Mouse (Mus musculus) brain, adult 2 months (tissue): ENCODE measurements around the gene Ankrd36.
A peak's percentile ranks its signal among the peaks of the same experiment; 100 is the strongest.

Source experiments
- DNase-seq: peaks from one replicate; pipeline ENCODE4 v3.0.0; 2011; ENCODE audit warnings: low read depth, low spot score

The Ankrd36 gene

GRCm38 (mm10) chr11:5682541-5682940 is 113.1 kb downstream of the Ankrd36 start:
- DNase-seq: no peak

- DNase-seq: no peak
Observed at GRCm38 (mm10) chr11:5684283-5684682, 114.8 kb downstream of the Ankrd36 start.

GRCm38 (mm10) chr11:5691775-5692174 is 122.3 kb downstream of the Ankrd36 start:
- peak; percentile 46 for DNase-seq

- no peak for DNase-seq
Observed at GRCm38 (mm10) chr11:5700808-5701207, 131.3 kb downstream of the Ankrd36 start.

- no peak for DNase-seq
Observed at GRCm38 (mm10) chr11:5701300-5701699, 131.8 kb downstream of the Ankrd36 start.

GRCm38 (mm10) chr11:5701821-5702220 is 132.3 kb downstream of the Ankrd36 start:
- DNase-seq: no peak

- no peak for DNase-seq
Observed at GRCm38 (mm10) chr11:5702271-5702956, 132.9 kb downstream of the Ankrd36 start.

GRCm38 (mm10) chr11:5702957-5703332 is 133.5 kb downstream of the Ankrd36 start:
- DNase-seq: no peak

GRCm38 (mm10) chr11:5703341-5703740 is 133.9 kb downstream of the Ankrd36 start:
- no peak for DNase-seq

- no peak for DNase-seq
Observed at GRCm38 (mm10) chr11:5705972-5706371, 136.5 kb downstream of the Ankrd36 start.

- peak; percentile 37 for DNase-seq
Observed at GRCm38 (mm10) chr11:5706874-5707529, 137.5 kb downstream of the Ankrd36 start.

GRCm38 (mm10) chr11:5707530-5708353 is 138.3 kb downstream of the Ankrd36 start:
- peak; percentile 93 for DNase-seq

- DNase-seq: no peak
Observed at GRCm38 (mm10) chr11:5715179-5715578, 145.7 kb downstream of the Ankrd36 start.

- DNase-seq: no peak
Observed at GRCm38 (mm10) chr11:5715630-5716105, 146.2 kb downstream of the Ankrd36 start, which contains the start of gene Mrps24. Gene Mrps24, minus strand, starts transcription at chr11:5715680.

- no peak for DNase-seq
Observed at GRCm38 (mm10) chr11:5716246-5716645, 146.8 kb downstream of the Ankrd36 start.

- DNase-seq: no peak
Observed at GRCm38 (mm10) chr11:5716938-5717705, 147.6 kb downstream of the Ankrd36 start.

- no peak for DNase-seq
Observed at GRCm38 (mm10) chr11:5718611-5719354, 149.3 kb downstream of the Ankrd36 start.

- DNase-seq: no peak
Observed at GRCm38 (mm10) chr11:5729582-5729981, 160.1 kb downstream of the Ankrd36 start.

GRCm38 (mm10) chr11:5732401-5732800 is 162.9 kb downstream of the Ankrd36 start:
- DNase-seq: peak; percentile 50

GRCm38 (mm10) chr11:5734323-5734722 is 164.8 kb downstream of the Ankrd36 start:
- DNase-seq: no peak

GRCm38 (mm10) chr11:5737137-5737536 is 167.7 kb downstream of the Ankrd36 start:
- DNase-seq: no peak
